ENCODE assay signal across 25 mouse cellular contexts in genomic region chr11:77753469-77753868, GRCm38 (mm10). TPM values are rescaled to one million over a fixed set of nuclear protein-coding genes. Genes with fewer than 3 reads are reported as not detected.
DNase-seq lines count a peak whose midpoint lies in the region; ATAC-seq and TF ChIP-seq lines count a peak whose summit lies in the region.
"Had no signal": no experiment of that assay in that cellular context is flagged by ENCODE, and none has a peak within 500 bp of the region (broad histone marks: within the 10 kb centered on the region; RNA-seq: fewer than 3 reads in every experiment).

No protein-coding gene starts in this region.

- H3K4me1 ChIP-seq in midbrain, embryonic 11.5 days (ENCODE audit: control insufficient read depth, insufficient read depth, low read length), result no peaks in the 10 kb centered on the region
- H3K4me1 ChIP-seq in midbrain, embryonic 13.5 days (replicated peaks), result peaks cover 4% of the 10 kb centered on the region; the same call in 1 of the 2 replicates
- H3K4me1 ChIP-seq in liver, embryonic 12.5 days, result peaks cover 39% of the 10 kb centered on the region
- H3K4me1 ChIP-seq in liver, embryonic 16.5 days (ENCODE audit: control insufficient read depth, low read depth, low read length), result peaks cover 25% of the 10 kb centered on the region
- 0 out of 2 replicates have a peak, but pooled peaks cover 3% of the 10 kb centered on the region for H3K4me1 ChIP-seq in hindbrain, embryonic 13.5 days (replicated peaks)
- no peaks in the 10 kb centered on the region for H3K4me1 ChIP-seq in lung, adult 2 months (ENCODE audit: control insufficient read depth, insufficient read depth, low read length)
- H3K4me1 ChIP-seq: heart, embryonic 12.5 days had no signal

- DNase-seq in midbrain, embryonic 11.5 days (ENCODE audit: low spot score, missing footprints), result peak; percentile 44
- no peak for DNase-seq in frontal cortex, postnatal 25 days (ENCODE audit: low spot score in 2 of 2)
- no peak for DNase-seq in kidney, postnatal 14 days
- no peak for DNase-seq in lung, adult 2 months
- DNase-seq: adrenal gland, postnatal 10 days; B cell, adult 2 months; cerebellum, adult 18-20 months; cerebellum, postnatal 10 days; gastrocnemius, adult 2 months; gastrocnemius, postnatal 25 days; heart, postnatal 4 days had no signal

- no peak for TF ChIP-seq POLR2A in lung, adult 2 months (IDR thresholded peaks at IDR 0.05; ENCODE audit: borderline replicate concordance, extremely low read depth, low read depth, low read length)

- H3K4me2 ChIP-seq in midbrain, embryonic 11.5 days, result no peak overlapping the region
- no peak overlapping the region for H3K4me2 ChIP-seq in midbrain, embryonic 13.5 days (replicated peaks)
- peak overlapping the region; percentile 55 for H3K4me2 ChIP-seq in liver, embryonic 12.5 days
- H3K4me2 ChIP-seq in liver, embryonic 16.5 days (ENCODE audit: low read depth, low read length), result peak overlapping the region; percentile 31
- H3K4me2 ChIP-seq in hindbrain, embryonic 13.5 days, result no peak overlapping the region
- H3K4me2 ChIP-seq: forebrain, embryonic 12.5 days; heart, embryonic 12.5 days; hindbrain, embryonic 14.5 days had no signal

- no peak overlapping the region for H3K9ac ChIP-seq in midbrain, embryonic 11.5 days (ENCODE audit: low read length)
- no peak overlapping the region for H3K9ac ChIP-seq in midbrain, embryonic 13.5 days (replicated peaks)
- H3K9ac ChIP-seq in liver, embryonic 12.5 days, result peak overlapping the region; percentile 39; the same call in 1 of the 2 replicates
- no peak overlapping the region for H3K9ac ChIP-seq in liver, embryonic 16.5 days (ENCODE audit: low read depth, low read length)
- no peak overlapping the region for H3K9ac ChIP-seq in hindbrain, embryonic 13.5 days
- H3K9ac ChIP-seq: forebrain, embryonic 12.5 days; heart, embryonic 12.5 days; hindbrain, embryonic 14.5 days had no signal

- 80% methylated on average over 3 of the region's 3 CpGs for WGBS in midbrain, embryonic 11.5 days
- 82% methylated on average over 3 of the region's 3 CpGs for WGBS in midbrain, embryonic 13.5 days
- WGBS in liver, embryonic 12.5 days (ENCODE audit: insufficient replicate concordance), result 26% methylated on average over 3 of the region's 3 CpGs
- WGBS in liver, embryonic 16.5 days (ENCODE audit: insufficient replicate concordance), result 18% methylated on average over 3 of the region's 3 CpGs
- WGBS in hindbrain, embryonic 13.5 days, result 80% methylated on average over 3 of the region's 3 CpGs
- 85% methylated on average over 3 of the region's 3 CpGs for WGBS in lung, adult 2 months

- no peak overlapping the region for H3K27ac ChIP-seq in midbrain, embryonic 11.5 days (ENCODE audit: low read depth, low read length)
- no peak overlapping the region for H3K27ac ChIP-seq in midbrain, embryonic 13.5 days
- H3K27ac ChIP-seq in liver, embryonic 12.5 days, result peak overlapping the region; percentile 86
- peak overlapping the region; percentile 65 for H3K27ac ChIP-seq in liver, embryonic 16.5 days (ENCODE audit: low read length)
- H3K27ac ChIP-seq in hindbrain, embryonic 13.5 days, result no peak overlapping the region
- H3K27ac ChIP-seq: embryonic facial prominence, embryonic 10.5 days; forebrain, embryonic 12.5 days; gastrocnemius, adult 2 months; hindbrain, embryonic 14.5 days had no signal

- no peaks in the 10 kb centered on the region for H3K9me3 ChIP-seq in midbrain, embryonic 11.5 days (ENCODE audit: control insufficient read depth, low read length)
- H3K9me3 ChIP-seq in midbrain, embryonic 13.5 days, result no peaks in the 10 kb centered on the region
- H3K9me3 ChIP-seq in liver, embryonic 12.5 days (replicated peaks), result no peaks in the 10 kb centered on the region
- H3K9me3 ChIP-seq in liver, embryonic 16.5 days (replicated peaks; ENCODE audit: control insufficient read depth, low read length), result no peaks in the 10 kb centered on the region
- H3K9me3 ChIP-seq in hindbrain, embryonic 13.5 days, result no peaks in the 10 kb centered on the region
- H3K9me3 ChIP-seq: embryonic facial prominence, embryonic 10.5 days; forebrain, embryonic 12.5 days; G1E; heart, embryonic 12.5 days had no signal

- no peak overlapping the region for H3K4me3 ChIP-seq in midbrain, embryonic 11.5 days (ENCODE audit: low read depth, low read length)
- H3K4me3 ChIP-seq in midbrain, embryonic 13.5 days (replicated peaks), result no peak overlapping the region
- H3K4me3 ChIP-seq in liver, embryonic 12.5 days, result peak overlapping the region; percentile 17; the same call in 1 of the 2 replicates
- H3K4me3 ChIP-seq in liver, embryonic 16.5 days (ENCODE audit: low read depth, low read length), result no peak overlapping the region
- H3K4me3 ChIP-seq in hindbrain, embryonic 13.5 days, result no peak overlapping the region
- H3K4me3 ChIP-seq in lung, adult 2 months (replicated peaks; ENCODE audit: extremely low read depth, low read depth, low read length), result no peak overlapping the region
- H3K4me3 ChIP-seq: embryonic facial prominence, embryonic 10.5 days; forebrain, embryonic 12.5 days; gastrocnemius, adult 2 months; heart, embryonic 12.5 days had no signal

- ATAC-seq in midbrain, embryonic 11.5 days (ENCODE audit: low FRiP score), result no peak
- ATAC-seq in midbrain, embryonic 13.5 days, result no peak
- ATAC-seq in liver, embryonic 12.5 days, result peak; percentile 69
- peak; percentile 65 for ATAC-seq in liver, embryonic 16.5 days (ENCODE audit: low read depth)
- no peak for ATAC-seq in hindbrain, embryonic 13.5 days (ENCODE audit: low FRiP score)
- ATAC-seq: CD4-positive, CD25-positive, alpha-beta regulatory T cell, adult 4 months; forebrain, embryonic 16.5 days had no signal

- no peaks in the 10 kb centered on the region for H3K36me3 ChIP-seq in midbrain, embryonic 11.5 days (ENCODE audit: control insufficient read depth, insufficient read depth, low read length)
- no peaks in the 10 kb centered on the region for H3K36me3 ChIP-seq in midbrain, embryonic 13.5 days
- no peaks in the 10 kb centered on the region for H3K36me3 ChIP-seq in liver, embryonic 12.5 days
- no peaks in the 10 kb centered on the region for H3K36me3 ChIP-seq in liver, embryonic 16.5 days (ENCODE audit: control insufficient read depth, insufficient read depth)
- no peaks in the 10 kb centered on the region for H3K36me3 ChIP-seq in hindbrain, embryonic 13.5 days
- H3K36me3 ChIP-seq: embryonic facial prominence, embryonic 10.5 days; forebrain, embryonic 12.5 days; G1E; heart, embryonic 12.5 days had no signal

- TF ChIP-seq CTCF in lung, adult 2 months (IDR thresholded peaks at IDR 0.05; ENCODE audit: insufficient read depth, low read length), result no peak

- no peaks in the 10 kb centered on the region for H3K27me3 ChIP-seq in midbrain, embryonic 11.5 days (ENCODE audit: control insufficient read depth, insufficient read depth, low read length)
- no peaks in the 10 kb centered on the region for H3K27me3 ChIP-seq in midbrain, embryonic 13.5 days
- no peaks in the 10 kb centered on the region for H3K27me3 ChIP-seq in liver, embryonic 12.5 days (replicated peaks)
- no peaks in the 10 kb centered on the region for H3K27me3 ChIP-seq in liver, embryonic 16.5 days (ENCODE audit: control insufficient read depth, insufficient read depth, low read depth, low read length)
- H3K27me3 ChIP-seq in hindbrain, embryonic 13.5 days, result no peaks in the 10 kb centered on the region
- H3K27me3 ChIP-seq: heart, embryonic 12.5 days had no signal

RNA-seq across cellular contexts. Expression of gene Myo18a, which starts 9.6 kb away (rescaled TPM):
- polyA plus RNA-seq in midbrain, embryonic 11.5 days (2014; fragmentation: Nextera tagmentation; extraction: Ambion mirVana), result 22.6 and 23.8 TPM in 2 replicates
- polyA plus RNA-seq in midbrain, embryonic 13.5 days (2015; fragmentation: Nextera tagmentation; extraction: Ambion mirVana), result 53.2 and 54.4 TPM in 2 replicates
- polyA plus RNA-seq in liver, embryonic 12.5 days (2016; fragmentation: Nextera tagmentation; extraction: Ambion mirVana), result 28.8 and 30.3 TPM in 2 replicates
- 15.4 and 16.0 TPM in 2 replicates for polyA plus RNA-seq in liver, embryonic 16.5 days (2015; fragmentation: Nextera tagmentation; extraction: Ambion mirVana)
- polyA plus RNA-seq in hindbrain, embryonic 13.5 days (2015; fragmentation: Nextera tagmentation; extraction: Ambion mirVana), result 45.4 and 54.0 TPM in 2 replicates
- polyA plus RNA-seq in lung, adult 2 months (2012; rRNA removed), result 63.7 and 92.1 TPM in 2 replicates

RNA-seq across cellular contexts. Expression of gene Cryba1, which starts 28.4 kb away (rescaled TPM):
- polyA plus RNA-seq in midbrain, embryonic 11.5 days (2014; fragmentation: Nextera tagmentation; extraction: Ambion mirVana), result 2.3 and 2.7 TPM in 2 replicates
- 1.2 and 1.4 TPM in 2 replicates for polyA plus RNA-seq in midbrain, embryonic 13.5 days (2015; fragmentation: Nextera tagmentation; extraction: Ambion mirVana)
- not detected in 2 replicates for polyA plus RNA-seq in liver, embryonic 12.5 days (2016; fragmentation: Nextera tagmentation; extraction: Ambion mirVana)
- not detected in 2 replicates for polyA plus RNA-seq in liver, embryonic 16.5 days (2015; fragmentation: Nextera tagmentation; extraction: Ambion mirVana)
- polyA plus RNA-seq in hindbrain, embryonic 13.5 days (2015; fragmentation: Nextera tagmentation; extraction: Ambion mirVana), result 1.2 and 1.6 TPM in 2 replicates
- not detected in 2 replicates for polyA plus RNA-seq in lung, adult 2 months (2012; rRNA removed)
- polyA plus RNA-seq: CD4-positive, CD25-positive, alpha-beta regulatory T cell, adult 4 months; embryonic facial prominence, embryonic 14.5 days; G1E; heart, embryonic 12.5 days; heart, embryonic 16.5 days had no signal

RNA-seq across cellular contexts. Expression of gene Gm10277, which starts 34.1 kb away (rescaled TPM):
- 0.65 and 0.79 TPM in 2 replicates for polyA plus RNA-seq in midbrain, embryonic 11.5 days (2014; fragmentation: Nextera tagmentation; extraction: Ambion mirVana)
- 2.9 and 3.4 TPM in 2 replicates for polyA plus RNA-seq in midbrain, embryonic 13.5 days (2015; fragmentation: Nextera tagmentation; extraction: Ambion mirVana)
- 1.2 and 1.6 TPM in 2 replicates for polyA plus RNA-seq in liver, embryonic 12.5 days (2016; fragmentation: Nextera tagmentation; extraction: Ambion mirVana)
- 0.51 and 0.81 TPM in 2 replicates for polyA plus RNA-seq in liver, embryonic 16.5 days (2015; fragmentation: Nextera tagmentation; extraction: Ambion mirVana)
- 2.0 and 2.7 TPM in 2 replicates for polyA plus RNA-seq in hindbrain, embryonic 13.5 days (2015; fragmentation: Nextera tagmentation; extraction: Ambion mirVana)
- not detected in 2 replicates for polyA plus RNA-seq in lung, adult 2 months (2012; rRNA removed)
- polyA plus RNA-seq: brain, embryonic 14.5 days; G1E had no signal

Comparison
In these comparisons a context has a peak if more than half of its experiments do, and no peak if none do; other contexts are left out.
1. ATAC-seq: peak in liver, embryonic 12.5 days (single experiment) and liver, embryonic 16.5 days (single experiment); none in midbrain, embryonic 11.5 days (single experiment), midbrain, embryonic 13.5 days (single experiment) and hindbrain, embryonic 13.5 days (single experiment).
2. H3K27ac ChIP-seq: peak in liver, embryonic 12.5 days (single experiment) and liver, embryonic 16.5 days (single experiment); none in midbrain, embryonic 11.5 days (single experiment), midbrain, embryonic 13.5 days (single experiment) and hindbrain, embryonic 13.5 days (single experiment).
3. H3K4me2 ChIP-seq: peak in liver, embryonic 12.5 days (single experiment) and liver, embryonic 16.5 days (single experiment); none in midbrain, embryonic 11.5 days (single experiment), midbrain, embryonic 13.5 days (single experiment) and hindbrain, embryonic 13.5 days (single experiment).